Mouse (Mus musculus): Measurements from ENCODE around the gene Aig1. TPM values are rescaled to one million over a fixed set of nuclear protein-coding genes. Genes with fewer than 3 reads are reported as not detected.

Aig1 gene
- polyA plus RNA-seq, 1 experiment from 2014 or later = 45.5 TPM

- H3K4me3 ChIP-seq (ENCODE audit: low read depth, low read length) = no peak overlapping the region
- peak; percentile 29 for DNase-seq (ENCODE audit: low spot score)
Measured at GRCm38 (mm10) chr10:13705771-13706170, 163.0 kb downstream of the Aig1 start.

GRCm38 (mm10) chr10:13702688-13703087 is 166.1 kb downstream of the Aig1 start:
- DNase-seq (ENCODE audit: low spot score) (no peak), ATAC-seq (no peak)
- Histone ChIP-seq H3K27ac (ENCODE audit: low read length) (no peak overlapping the region), H3K27me3 (replicated peaks; ENCODE audit: insufficient read depth, low read length) (no peaks in the 10 kb centered on the region), H3K4me2 (replicated peaks; ENCODE audit: low read depth, low read length) (no peak overlapping the region), H3K9me3 (ENCODE audit: low read length) (no peaks in the 10 kb centered on the region), H3K4me1 (ENCODE audit: insufficient read depth, low read depth, low read length) (no peaks in the 10 kb centered on the region), H3K9ac (replicated peaks; ENCODE audit: low read depth) (no peak overlapping the region), H3K4me3 (ENCODE audit: low read depth, low read length) (no peak overlapping the region), H3K36me3 (ENCODE audit: insufficient read depth, low read length) (no peaks in the 10 kb centered on the region)
- 54% methylated on average over 6 of the region's 6 CpGs for WGBS
- TF ChIP-seq CTCF (IDR thresholded peaks at IDR 0.05) = no peak
- TF ChIP-seq EP300 (IDR thresholded peaks at IDR 0.05) = no peak

More at GRCm38 (mm10) chr10:13705771-13706170, 163.0 kb downstream of the Aig1 start:
- H3K9ac ChIP-seq (replicated peaks; ENCODE audit: low read depth) = no peak overlapping the region
- H3K27me3 ChIP-seq (replicated peaks; ENCODE audit: insufficient read depth, low read length) = no peaks in the 10 kb centered on the region
- ATAC-seq = no peak
- no peak overlapping the region for H3K4me2 ChIP-seq (replicated peaks; ENCODE audit: low read depth, low read length)
- H3K36me3 ChIP-seq (ENCODE audit: insufficient read depth, low read length) = no peaks in the 10 kb centered on the region
- TF ChIP-seq CTCF (IDR thresholded peaks at IDR 0.05) = no peak
- TF ChIP-seq EP300 (IDR thresholded peaks at IDR 0.05) = no peak
- H3K27ac ChIP-seq (ENCODE audit: low read length) = no peak overlapping the region
- no peaks in the 10 kb centered on the region for H3K9me3 ChIP-seq (ENCODE audit: low read length)
- no peaks in the 10 kb centered on the region for H3K4me1 ChIP-seq (ENCODE audit: insufficient read depth, low read depth, low read length)
- WGBS = 50% methylated on average over 4 of the region's 4 CpGs

- no peak for ATAC-seq
- no peaks in the 10 kb centered on the region for H3K9me3 ChIP-seq (ENCODE audit: low read length)
- DNase-seq (ENCODE audit: low spot score) = no peak
- H3K4me1 ChIP-seq (ENCODE audit: insufficient read depth, low read depth, low read length) = no peaks in the 10 kb centered on the region
- no peak overlapping the region for H3K4me2 ChIP-seq (replicated peaks; ENCODE audit: low read depth, low read length)
- H3K36me3 ChIP-seq (ENCODE audit: insufficient read depth, low read length) = no peaks in the 10 kb centered on the region
- no peak overlapping the region for H3K27ac ChIP-seq (ENCODE audit: low read length)
- no peak overlapping the region for H3K9ac ChIP-seq (replicated peaks; ENCODE audit: low read depth)
- WGBS = 53% methylated on average over 8 of the region's 8 CpGs
- H3K27me3 ChIP-seq (replicated peaks; ENCODE audit: insufficient read depth, low read length) = no peaks in the 10 kb centered on the region
- H3K4me3 ChIP-seq (ENCODE audit: low read depth, low read length) = no peak overlapping the region
- TF ChIP-seq EP300 (IDR thresholded peaks at IDR 0.05) = no peak
- TF ChIP-seq CTCF (IDR thresholded peaks at IDR 0.05) = no peak
Measured at GRCm38 (mm10) chr10:13702043-13702442, 166.7 kb downstream of the Aig1 start.

GRCm38 (mm10) chr10:13696326-13696725 is 172.5 kb downstream of the Aig1 start:
- no peak overlapping the region for H3K4me2 ChIP-seq (replicated peaks; ENCODE audit: low read depth, low read length)
- ATAC-seq = no peak
- H3K4me3 ChIP-seq (ENCODE audit: low read depth, low read length) = no peak overlapping the region
- DNase-seq (ENCODE audit: low spot score) = no peak
- H3K9me3 ChIP-seq (ENCODE audit: low read length) = no peaks in the 10 kb centered on the region
- H3K27me3 ChIP-seq (replicated peaks; ENCODE audit: insufficient read depth, low read length) = no peaks in the 10 kb centered on the region
- H3K27ac ChIP-seq (ENCODE audit: low read length) = no peak overlapping the region
- no peaks in the 10 kb centered on the region for H3K4me1 ChIP-seq (ENCODE audit: insufficient read depth, low read depth, low read length)
- no peak overlapping the region for H3K9ac ChIP-seq (replicated peaks; ENCODE audit: low read depth)
- H3K36me3 ChIP-seq (ENCODE audit: insufficient read depth, low read length) = no peaks in the 10 kb centered on the region
- TF ChIP-seq EP300 (IDR thresholded peaks at IDR 0.05) (no peak), CTCF (IDR thresholded peaks at IDR 0.05) (no peak)

- no peak for TF ChIP-seq CTCF (IDR thresholded peaks at IDR 0.05)
- TF ChIP-seq EP300 (IDR thresholded peaks at IDR 0.05) = no peak
- no peaks in the 10 kb centered on the region for H3K4me1 ChIP-seq (ENCODE audit: insufficient read depth, low read depth, low read length)
- no peak for DNase-seq (ENCODE audit: low spot score)
- H3K9ac ChIP-seq (replicated peaks; ENCODE audit: low read depth) = no peak overlapping the region
- H3K27me3 ChIP-seq (replicated peaks; ENCODE audit: insufficient read depth, low read length) = no peaks in the 10 kb centered on the region
- ATAC-seq = no peak
- H3K4me3 ChIP-seq (ENCODE audit: low read depth, low read length) = no peak overlapping the region
- H3K9me3 ChIP-seq (ENCODE audit: low read length) = no peaks in the 10 kb centered on the region
- H3K27ac ChIP-seq (ENCODE audit: low read length) = no peak overlapping the region
- H3K4me2 ChIP-seq (replicated peaks; ENCODE audit: low read depth, low read length) = no peak overlapping the region
- 82% methylated on average over 4 of the region's 4 CpGs for WGBS
- H3K36me3 ChIP-seq (ENCODE audit: insufficient read depth, low read length) = no peaks in the 10 kb centered on the region
Measured at GRCm38 (mm10) chr10:13693276-13693675, 175.5 kb downstream of the Aig1 start.

GRCm38 (mm10) chr10:13690773-13691172 is 178.0 kb downstream of the Aig1 start:
- TF ChIP-seq CTCF (IDR thresholded peaks at IDR 0.05) (no peak), EP300 (IDR thresholded peaks at IDR 0.05) (no peak)
- Histone ChIP-seq H3K27me3 (replicated peaks; ENCODE audit: insufficient read depth, low read length) (no peaks in the 10 kb centered on the region), H3K4me1 (ENCODE audit: insufficient read depth, low read depth, low read length) (no peaks in the 10 kb centered on the region), H3K36me3 (ENCODE audit: insufficient read depth, low read length) (no peaks in the 10 kb centered on the region), H3K9me3 (ENCODE audit: low read length) (no peaks in the 10 kb centered on the region), H3K9ac (replicated peaks; ENCODE audit: low read depth) (no peak overlapping the region), H3K4me3 (ENCODE audit: low read depth, low read length) (no peak overlapping the region), H3K27ac (ENCODE audit: low read length) (no peak overlapping the region), H3K4me2 (replicated peaks; ENCODE audit: low read depth, low read length) (no peak overlapping the region)
- WGBS = 82% methylated on average over 5 of the region's 5 CpGs
- ATAC-seq (no peak), DNase-seq (ENCODE audit: low spot score) (no peak)

Data from lung, postnatal 0 days (tissue).